Mouse (Mus musculus) brain, embryonic 14.5 days (tissue): Measurements from ENCODE around the gene Gng2.

Experiments used
- CTCF ChIP-seq: fragments of 200-500 bp; IDR thresholded peaks from 2 replicates; pipeline ENCODE4 v1.5.1; 2012; ENCODE audit warnings: inconsistent platforms, mild to moderate bottlenecking, moderate library complexity, borderline replicate concordance; ENCODE audit not compliant: insufficient read depth, insufficient read length; ENCODE audit errors: extremely low read depth
- POLR2A ChIP-seq: fragments of 200-500 bp; IDR thresholded peaks from 2 replicates; pipeline ENCODE4 v1.6.1; 2012; ENCODE audit warnings: mild to moderate bottlenecking, inconsistent platforms, borderline replicate concordance; ENCODE audit not compliant: poor library complexity, insufficient read depth, insufficient read length, severe bottlenecking; ENCODE audit errors: extremely low read depth

- no peak for TF ChIP-seq CTCF
- TF ChIP-seq POLR2A: no peak
Measured at GRCm38 (mm10) chr14:19961924-19962915, 15.2 kb downstream of the Gng2 start.
